Mouse (Mus musculus) gastrocnemius, adult 8-10 months (tissue): ENCODE measurements at regions not wholly inside any gene's neighbourhood (a gene's known extent, or its start where the extent isn't known, plus 50 kb on each side); places are given as distances from the start of the nearest gene placed in this dataset.

Experiments
- DNase-seq, 2 experiments: peaks; one replicate each; pipeline ENCODE4 v3.0.0; 2022; ENCODE audit warnings: low spot score in 2 of 2

DNA sequence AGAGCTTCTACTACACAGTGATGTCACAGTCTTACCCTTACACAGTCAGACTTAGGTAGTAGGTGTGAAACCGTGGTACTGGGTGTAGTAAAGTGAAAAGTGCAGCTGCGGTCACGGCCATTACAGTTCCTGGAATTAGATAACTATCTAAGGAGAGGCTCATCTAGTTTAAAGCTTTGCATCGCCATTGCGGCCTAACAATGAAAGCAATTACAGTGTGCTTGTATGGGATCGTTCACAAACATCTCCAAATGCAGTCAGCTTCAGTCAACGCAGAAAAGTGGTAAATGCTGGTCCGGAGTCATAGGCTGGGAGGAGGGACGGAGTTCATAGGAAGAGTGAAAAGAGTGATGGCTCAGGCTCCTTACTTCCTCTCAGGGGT, 106.0 kb upstream of the Col1a2 start:
- no peak for DNase-seq

DNA sequence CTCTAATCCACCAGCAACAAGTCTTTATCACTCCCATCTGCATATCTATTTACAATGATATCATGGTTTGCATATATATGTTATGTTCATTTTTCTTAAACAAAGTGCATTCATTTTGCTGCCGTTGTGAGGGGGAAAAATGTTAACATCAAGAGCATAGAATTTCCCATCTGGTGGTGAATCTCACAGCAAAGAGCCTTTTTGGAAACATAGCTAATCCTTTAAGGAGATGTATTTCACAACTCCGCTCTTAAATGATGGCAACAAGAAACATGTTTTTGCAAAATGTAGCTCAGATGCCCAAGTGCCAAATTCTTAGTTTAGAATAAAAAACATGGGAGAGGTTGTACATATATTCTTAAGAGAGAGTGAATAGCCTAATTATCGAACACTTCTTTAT, 99.3 kb upstream of the Col1a2 start:
- no peak for DNase-seq

DNA sequence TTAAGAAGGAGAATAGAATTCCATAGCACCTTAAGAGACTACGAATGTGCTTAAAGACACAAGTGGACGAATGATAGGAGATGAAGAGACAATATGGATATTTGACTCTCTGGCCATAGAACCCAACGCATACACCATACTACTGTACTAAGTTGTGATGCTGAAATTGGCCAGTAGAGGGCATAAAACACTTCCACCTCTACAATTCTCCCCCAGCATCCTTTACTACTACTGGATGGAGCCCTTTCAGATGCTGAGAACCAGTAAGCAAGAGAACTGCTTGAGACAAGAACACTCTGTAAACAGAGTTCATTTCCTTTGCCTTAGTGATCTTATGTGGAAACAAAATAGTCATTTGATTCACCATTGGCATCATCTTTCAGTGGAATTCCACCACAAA, 96.9 kb upstream of the Col1a2 start:
- DNase-seq: no peak

DNA sequence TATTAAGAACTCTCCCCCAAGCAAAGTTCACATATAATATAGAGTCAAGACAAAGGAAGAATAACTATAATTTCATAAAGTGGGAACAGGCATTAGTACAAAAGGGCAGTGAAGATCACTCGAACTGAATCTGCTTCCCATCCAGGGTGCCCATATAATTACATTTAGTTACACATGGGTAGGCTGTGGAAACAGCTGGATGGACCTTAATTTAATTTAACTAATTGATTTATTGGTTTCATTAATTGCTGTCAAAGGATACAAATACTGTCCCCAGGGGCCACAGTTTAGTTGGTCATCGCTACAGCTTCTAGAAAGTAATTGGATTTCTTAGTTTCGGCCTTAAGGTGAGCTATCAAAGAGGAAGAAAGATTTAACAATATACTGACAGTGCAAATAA, 91.4 kb upstream of the Col1a2 start:
- no peak for DNase-seq

DNA sequence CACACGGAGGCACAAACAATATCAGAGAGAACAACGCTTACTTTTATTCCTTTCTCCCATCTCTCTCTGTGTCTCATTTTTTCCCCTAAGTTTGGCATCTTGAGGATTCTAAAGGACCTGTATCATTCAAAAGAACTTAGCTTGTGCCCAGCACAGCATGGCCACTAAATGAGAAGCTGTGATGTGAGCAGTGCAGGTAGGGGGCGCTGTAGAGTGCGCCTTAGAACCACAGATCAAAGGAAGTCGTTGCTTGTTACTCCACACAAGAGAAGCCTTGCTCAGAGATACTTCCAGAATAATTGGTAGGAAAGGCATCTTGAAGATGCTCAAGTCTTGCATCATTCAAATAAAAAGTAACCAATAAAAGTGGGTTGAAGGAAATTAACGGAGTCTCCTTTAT, 90.4 kb upstream of the Col1a2 start:
- peak; percentile 32 to 49 for DNase-seq

DNA sequence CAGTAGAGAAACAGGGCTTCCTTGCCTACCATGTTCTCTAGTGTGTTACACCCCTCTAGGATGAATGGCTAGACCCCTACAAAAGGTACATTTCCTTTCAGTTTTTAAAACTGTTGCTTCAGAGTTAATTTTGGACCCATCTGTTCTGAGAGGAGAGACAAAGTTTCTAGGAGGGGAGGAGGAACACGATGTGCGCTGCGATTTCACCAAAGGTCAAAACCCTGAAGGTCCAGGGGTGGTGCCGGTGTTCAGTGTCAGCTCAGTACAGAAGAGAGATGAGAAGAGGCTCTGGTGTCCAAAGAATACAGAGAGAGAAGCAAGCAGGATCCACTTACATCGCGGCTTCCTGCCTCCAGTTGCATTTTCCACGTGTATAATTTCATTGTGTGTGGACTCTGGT, 89.4 kb upstream of the Col1a2 start:
- no peak for DNase-seq

DNA sequence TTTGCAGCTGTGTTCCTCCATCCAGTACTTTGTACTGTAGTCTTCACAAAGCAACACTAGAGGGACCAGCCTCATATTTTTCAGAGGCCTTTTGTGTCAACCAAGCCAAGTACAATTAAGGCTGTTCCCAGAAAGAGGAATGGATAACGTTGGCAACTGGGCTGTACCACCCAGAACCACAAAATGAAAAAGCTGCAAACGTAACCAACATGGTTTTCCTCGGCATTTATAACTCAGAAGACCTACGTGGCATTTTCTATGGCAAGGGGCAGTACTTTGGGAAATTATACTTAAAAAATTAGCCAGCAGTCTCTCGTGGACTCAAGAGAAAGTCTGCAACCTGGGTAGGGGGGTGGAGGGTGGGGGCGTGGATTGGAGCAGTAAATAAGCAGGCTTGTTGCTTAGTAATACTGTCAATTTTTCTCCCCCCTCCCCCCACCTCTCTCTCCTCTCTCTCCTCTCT, 87.3 kb upstream of the Col1a2 start:
- no peak for DNase-seq

DNA sequence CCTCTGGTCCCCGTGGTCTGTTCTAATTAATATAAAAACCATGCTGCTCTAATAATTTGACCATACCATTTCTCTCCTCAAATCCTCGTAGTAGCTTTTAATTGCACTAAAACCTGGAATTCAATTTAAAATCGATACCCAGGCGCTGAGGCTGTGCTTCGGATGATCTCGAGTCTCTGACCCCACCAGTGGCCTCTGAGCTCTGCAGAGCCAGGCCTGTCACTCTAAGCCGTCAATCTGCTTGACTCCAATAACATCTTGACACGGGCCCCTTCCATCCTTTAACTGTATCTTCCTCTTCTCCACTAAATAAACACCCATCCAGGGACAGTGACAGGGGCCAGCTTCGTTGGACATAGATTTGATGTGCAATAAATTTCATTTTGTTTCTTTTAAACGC, 86.2 kb upstream of the Col1a2 start:
- DNase-seq: no peak

DNA sequence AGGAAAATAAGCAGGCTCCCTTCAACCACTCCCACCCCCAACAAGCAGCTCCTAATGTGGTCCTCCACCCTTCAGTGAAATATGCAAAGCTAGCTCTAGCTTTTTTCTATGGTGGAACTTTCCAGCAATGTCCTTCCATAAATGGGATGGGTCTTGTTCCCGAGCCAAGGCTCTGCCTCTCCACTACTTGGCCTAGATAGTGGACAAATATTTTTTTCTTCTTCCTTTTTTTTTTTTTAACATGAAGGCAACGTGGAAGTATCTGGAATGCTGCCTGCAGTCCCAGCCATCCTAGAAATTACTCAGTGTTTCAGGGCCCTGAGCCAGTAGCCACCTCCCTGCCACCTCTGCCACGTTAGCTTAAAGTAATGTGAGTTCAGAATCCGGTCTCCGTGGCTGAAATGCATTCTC, 85.7 kb upstream of the Col1a2 start:
- DNase-seq: peak; percentile 40 to 65

DNA sequence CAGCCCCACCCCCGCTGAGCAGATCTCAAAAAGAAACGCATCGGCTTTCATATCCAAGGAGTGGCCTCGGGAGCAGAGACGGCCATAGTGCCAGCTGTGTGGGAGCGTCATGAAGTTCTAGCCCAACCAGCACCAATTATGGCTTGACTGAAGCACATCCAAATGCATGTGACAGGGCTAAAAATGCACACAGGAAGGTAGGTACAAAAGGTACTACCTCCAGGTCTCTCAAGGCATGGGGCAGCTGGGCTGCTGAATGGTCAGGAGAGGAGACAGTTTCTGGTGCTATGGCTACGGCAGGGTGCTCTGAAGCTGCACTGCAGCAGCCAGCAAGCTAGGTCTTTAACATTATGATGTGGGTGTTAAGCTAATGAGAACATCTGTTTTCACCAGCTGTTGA, 83.1 kb upstream of the Col1a2 start:
- no peak for DNase-seq

DNA sequence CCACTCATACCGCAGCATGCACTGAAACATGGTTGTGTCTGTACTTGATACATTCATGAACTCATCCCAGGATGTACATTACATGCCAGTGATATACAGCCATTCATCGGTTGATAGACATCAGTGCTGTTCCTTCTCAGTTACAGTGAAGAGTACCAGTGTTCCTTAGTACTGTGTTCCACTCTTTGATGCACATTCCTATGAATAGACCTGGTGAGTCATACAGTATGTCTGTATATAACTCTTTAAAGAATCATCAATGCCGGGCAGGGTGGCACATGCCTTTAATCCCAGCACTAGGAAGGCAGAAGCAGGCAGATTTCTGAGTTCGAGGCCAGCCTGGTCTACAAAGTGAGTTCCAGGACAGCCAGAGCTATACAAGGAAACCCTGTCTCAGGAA, 77.5 kb upstream of the Col1a2 start:
- DNase-seq: no peak

DNA sequence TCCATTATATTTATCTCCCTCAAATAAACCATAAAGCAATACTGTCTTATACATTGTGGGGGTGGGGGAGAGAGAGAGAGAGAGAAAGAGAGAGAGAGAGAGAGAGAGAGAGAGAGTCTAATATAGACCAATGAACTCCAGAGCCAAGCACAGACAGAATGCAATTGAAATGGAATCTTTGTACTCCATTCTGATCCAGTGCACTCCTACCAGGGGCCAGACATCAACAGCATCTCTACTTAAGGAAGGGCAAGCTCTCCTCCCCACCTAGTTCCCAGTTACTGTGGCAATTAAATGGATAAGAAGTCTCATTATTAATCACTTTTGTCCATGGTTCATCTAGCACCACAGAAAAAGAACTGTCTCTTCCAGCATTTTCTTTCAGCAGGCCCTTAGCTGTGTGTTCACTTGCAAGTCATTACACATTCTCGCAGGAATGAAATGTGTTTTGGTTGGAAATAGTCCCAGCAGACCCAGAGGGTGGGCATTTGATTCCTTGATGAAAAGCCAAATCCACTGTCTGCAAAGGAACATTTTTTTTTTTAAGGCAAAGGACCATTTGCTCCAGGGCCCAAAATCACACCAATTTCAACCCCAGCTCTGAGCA, 73.8 kb upstream of the Col1a2 start:
- DNase-seq: no peak

DNA sequence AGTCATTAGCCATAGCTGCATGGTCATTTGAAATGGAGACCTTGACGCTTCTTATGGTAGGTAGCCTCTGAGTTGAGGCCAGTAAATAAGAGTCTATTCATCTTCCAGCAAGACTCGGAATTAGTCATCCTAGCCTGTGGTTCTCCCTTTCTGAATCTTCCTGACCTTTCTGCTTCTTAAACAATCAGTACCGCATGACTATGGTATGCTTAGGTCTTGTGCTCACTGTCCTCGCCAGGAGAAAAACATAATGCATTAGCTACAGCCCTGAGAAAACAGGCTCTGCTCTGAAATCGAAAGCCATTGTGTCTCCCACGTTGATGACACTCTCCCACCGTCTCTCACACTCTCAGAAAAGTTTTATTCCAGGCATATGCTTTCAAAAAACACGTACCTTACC, 72.4 kb upstream of the Col1a2 start:
- DNase-seq: no peak

DNA sequence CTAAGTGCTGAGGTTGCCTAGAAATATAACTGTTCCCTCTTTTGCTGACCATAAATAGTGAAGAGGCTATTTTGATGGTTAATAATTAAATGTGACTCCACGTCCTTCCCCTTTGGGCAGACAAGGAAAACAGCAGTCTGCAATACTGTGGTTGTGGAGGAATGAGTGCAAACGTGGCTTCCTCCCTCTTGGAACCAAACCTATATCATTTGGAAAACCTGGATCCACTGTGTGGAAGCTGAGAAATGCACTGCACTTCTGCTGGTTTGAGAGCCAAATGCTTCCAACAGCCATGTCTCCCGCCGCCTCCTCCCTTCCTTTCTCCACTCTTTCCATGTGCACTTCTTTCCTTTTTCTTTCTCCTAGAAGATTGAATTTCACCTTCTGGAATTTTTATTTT, 68.2 kb upstream of the Col1a2 start:
- DNase-seq: no peak

DNA sequence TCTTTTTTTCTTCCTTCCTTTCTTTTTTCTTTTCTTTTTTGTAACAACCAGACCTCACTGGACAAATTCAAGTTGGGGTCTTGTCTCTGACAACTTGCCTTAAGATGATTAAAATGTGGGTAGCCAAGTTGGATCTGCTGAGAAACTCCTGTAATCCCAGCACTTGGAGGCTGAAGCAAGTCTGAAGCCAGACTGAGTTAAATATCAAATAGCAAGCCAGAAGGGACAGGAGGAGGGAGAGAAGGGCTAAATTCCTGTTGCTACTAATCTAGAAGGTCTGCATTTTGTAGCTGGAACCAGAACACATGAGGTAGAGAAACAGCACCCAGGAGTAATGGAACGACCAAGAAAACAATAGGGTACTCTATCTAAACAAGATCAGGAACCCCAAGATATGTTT, 67.7 kb upstream of the Col1a2 start:
- DNase-seq: no peak

DNA sequence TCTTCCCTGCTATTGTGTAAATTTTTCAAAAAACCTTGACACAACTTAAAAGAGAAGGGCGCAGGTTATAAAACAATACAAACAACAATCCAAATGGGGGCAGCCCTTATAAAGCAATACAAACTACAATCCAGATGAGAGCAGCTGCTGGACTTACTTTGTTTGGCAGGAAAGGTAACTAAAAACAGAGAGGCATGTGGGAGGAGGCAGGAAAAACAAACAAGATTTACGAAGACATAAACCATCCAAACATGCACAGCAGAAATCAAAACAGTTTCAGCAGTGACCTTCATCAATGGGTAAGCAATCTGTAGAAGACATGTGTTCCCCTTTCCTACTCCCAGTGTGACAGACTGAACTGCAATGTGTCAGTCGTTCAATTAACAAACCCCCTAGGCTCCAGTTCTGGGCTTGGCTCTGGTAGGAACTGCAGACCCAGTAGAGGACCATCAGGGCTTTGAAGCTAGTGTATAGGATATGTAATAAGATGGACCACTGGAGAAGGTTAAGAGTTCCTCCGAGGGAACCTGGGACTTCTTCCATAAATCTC, 62.9 kb upstream of the Col1a2 start:
- no peak for DNase-seq

DNA sequence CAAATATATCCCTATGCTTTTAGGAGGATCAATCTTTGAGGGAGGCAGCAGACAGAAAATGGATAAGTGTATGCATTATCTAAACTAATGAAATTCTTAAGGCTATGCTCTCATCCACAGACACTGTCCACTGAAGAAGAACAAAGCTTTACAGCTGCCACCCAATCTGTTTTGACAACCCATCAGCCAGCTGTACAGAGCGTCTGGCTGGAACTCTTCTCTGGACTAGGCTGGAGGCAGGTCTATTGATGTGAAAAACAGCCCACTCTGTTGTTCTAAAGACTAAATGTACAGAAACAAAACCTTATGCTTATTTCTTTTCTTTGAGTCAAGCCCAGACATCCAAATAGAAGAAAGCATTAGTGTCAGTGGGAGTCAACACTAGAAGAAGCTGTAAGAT, 58.7 kb upstream of the Col1a2 start:
- no peak for DNase-seq

DNA sequence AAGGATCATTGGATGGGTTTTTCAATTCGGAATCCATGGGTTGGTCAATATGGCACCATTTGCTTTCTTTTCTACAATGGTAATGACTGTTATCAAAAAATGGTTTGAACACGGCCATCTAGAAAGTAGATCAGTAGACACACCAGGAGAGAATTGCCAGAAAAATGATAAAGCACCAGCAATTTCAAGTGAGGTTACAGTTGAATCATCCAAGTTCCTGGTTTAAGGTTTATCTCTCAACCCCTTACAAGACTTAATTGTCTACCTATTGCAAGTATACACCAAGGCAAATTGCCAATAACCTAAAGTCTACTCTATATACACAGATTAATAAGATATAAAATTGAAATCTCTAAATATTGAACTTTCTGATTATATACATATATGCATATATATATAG, 53.4 kb upstream of the Col1a2 start:
- no peak for DNase-seq
